ENCODE assay signal across 9 mouse cellular contexts in the genomic region with DNA sequence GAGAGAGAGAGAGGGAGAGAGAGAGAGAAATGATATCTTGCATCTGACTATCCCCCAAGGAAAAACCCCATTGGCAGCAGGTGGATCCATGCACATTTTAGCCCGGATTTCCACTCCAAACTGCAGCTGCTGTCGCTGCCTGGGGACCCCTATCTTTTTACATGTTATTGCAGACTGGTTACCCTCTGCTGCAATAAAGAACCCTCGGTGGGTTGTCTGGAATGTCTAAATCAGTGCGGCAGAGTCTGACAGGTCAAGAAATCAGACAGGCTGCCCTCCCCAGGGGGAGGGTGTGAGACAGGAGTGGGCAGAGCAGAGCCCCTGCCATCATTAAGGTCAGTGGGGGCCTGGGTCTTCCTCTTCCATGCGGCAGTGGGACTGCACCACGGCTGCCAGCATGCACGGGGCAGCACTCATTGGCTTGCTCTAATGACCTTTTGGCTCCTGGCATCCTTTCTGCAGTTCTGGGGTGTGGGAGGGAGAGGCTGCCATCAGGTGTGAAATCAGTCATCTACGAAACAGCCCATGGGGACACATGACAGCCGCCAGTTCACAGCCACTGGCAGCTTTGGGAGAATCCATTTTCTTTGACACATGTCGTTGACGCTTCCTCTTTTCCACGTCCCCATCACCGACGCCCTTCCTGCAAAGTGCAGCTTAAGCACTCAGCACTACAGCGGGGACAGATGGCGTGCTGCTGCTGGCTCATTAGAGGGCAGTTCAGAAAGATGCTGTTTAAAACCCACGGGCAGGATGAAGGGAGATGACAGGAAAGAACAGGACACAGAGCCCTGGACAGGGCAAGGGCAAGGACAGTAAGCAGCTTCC.
DNase-seq lines count a peak whose midpoint lies in the region; ATAC-seq lines count a peak whose summit lies in the region.
"Had no signal": no experiment of that assay in that cellular context is flagged by ENCODE, and none has a peak within 500 bp of the region (broad histone marks: within the 10 kb centered on the region; RNA-seq: fewer than 3 reads in every experiment).

No protein-coding gene starts in this region.

- no peaks in the 10 kb centered on the region for H3K36me3 ChIP-seq in heart, embryonic 12.5 days
- no peaks in the 10 kb centered on the region for H3K36me3 ChIP-seq in heart, embryonic 14.5 days (ENCODE audit: control insufficient read depth, insufficient read depth, low read length)
- H3K36me3 ChIP-seq in macrophage (ENCODE audit: inconsistent target): no peaks in the 10 kb centered on the region

- WGBS in heart, embryonic 12.5 days: 11% methylated on average over 17 of the region's 17 CpGs
- WGBS in heart, embryonic 14.5 days: 9% methylated on average over 17 of the region's 17 CpGs
- 23% methylated on average over 17 of the region's 17 CpGs for WGBS in macrophage (ENCODE audit: missing documents)

- DNase-seq in heart, postnatal 36 days: no peak
- DNase-seq in retina, embryonic 14.5 days (ENCODE audit: low spot score): peak; percentile 70
- DNase-seq in urinary bladder, postnatal 14 days (ENCODE audit: low spot score): no peak
- DNase-seq in cerebellum, postnatal 25 days: no peak
- DNase-seq in liver: no peak
- DNase-seq: kidney, postnatal 25 days had no signal

- 0 out of 2 replicates have a peak overlapping the region, but pooled peaks have one; percentile 25 for H3K9ac ChIP-seq in heart, embryonic 12.5 days
- peak overlapping the region; percentile 17; the same call in 1 of the 2 replicates for H3K9ac ChIP-seq in heart, embryonic 14.5 days (ENCODE audit: low read length)

- H3K4me1 ChIP-seq in heart, embryonic 12.5 days (replicated peaks): peaks cover 40% of the 10 kb centered on the region
- peaks cover 27 to 35% of the 10 kb centered on the region in 2 experiments for H3K4me1 ChIP-seq in heart, embryonic 14.5 days (ENCODE audit: control insufficient read depth in 2 of 2, insufficient read depth in 2 of 2, low read length in 2 of 2)

- no peaks in the 10 kb centered on the region for H3K79me2 ChIP-seq in macrophage (ENCODE audit: inconsistent target)

- no peaks in the 10 kb centered on the region for H3K27me3 ChIP-seq in heart, embryonic 12.5 days (replicated peaks)
- no peaks in the 10 kb centered on the region for H3K27me3 ChIP-seq in heart, embryonic 14.5 days (ENCODE audit: control insufficient read depth, insufficient read depth, low read length)

- H3K9me3 ChIP-seq in heart, embryonic 12.5 days (replicated peaks): peaks cover 6% of the 10 kb centered on the region; the same call in 1 of the 2 replicates
- no peaks in the 10 kb centered on the region for H3K9me3 ChIP-seq in heart, embryonic 14.5 days (ENCODE audit: control insufficient read depth, low read length)

- H3K27ac ChIP-seq in heart, embryonic 12.5 days (ENCODE audit: poor library complexity, severe bottlenecking): peak overlapping the region; percentile 66
- peak overlapping the region in 1 of 2 experiments; percentile 53; a peak in 2 of 4 replicates for H3K27ac ChIP-seq in heart, embryonic 14.5 days (replicated peaks in 1 of 2; ENCODE audit: control insufficient read depth in 1 of 2, insufficient read depth in 1 of 2, low read depth in 2 of 2, low read length in 2 of 2)
- 0 out of 2 replicates have a peak overlapping the region, but pooled peaks have one; percentile 28 for H3K27ac ChIP-seq in macrophage

- H3K4me3 ChIP-seq in heart, embryonic 12.5 days: no peak overlapping the region
- H3K4me3 ChIP-seq in heart, embryonic 14.5 days (ENCODE audit: control insufficient read depth in 1 of 2, insufficient read depth in 1 of 2, low read depth in 1 of 2, low read length in 2 of 2): no peak overlapping the region
- no peak overlapping the region for H3K4me3 ChIP-seq in macrophage (ENCODE audit: inconsistent target)

- H3K4me2 ChIP-seq in heart, embryonic 12.5 days: peak overlapping the region; percentile 5
- H3K4me2 ChIP-seq in heart, embryonic 14.5 days (ENCODE audit: low read length): 0 out of 2 replicates have a peak overlapping the region, but pooled peaks have one; percentile 8

- intact Hi-C loops in heart, postnatal 36 days (cut with DNase I): no loop called here

- ATAC-seq in heart, embryonic 12.5 days (ENCODE audit: insufficient number of reproducible peaks, low FRiP score): no peak
- peak; percentile 50; the same call in 1 of the 2 replicates for ATAC-seq in heart, embryonic 14.5 days (ENCODE audit: insufficient number of reproducible peaks, insufficient read depth, low FRiP score, low read depth)
